ENCODE assay signal across 8 mouse cellular contexts in the genomic region with DNA sequence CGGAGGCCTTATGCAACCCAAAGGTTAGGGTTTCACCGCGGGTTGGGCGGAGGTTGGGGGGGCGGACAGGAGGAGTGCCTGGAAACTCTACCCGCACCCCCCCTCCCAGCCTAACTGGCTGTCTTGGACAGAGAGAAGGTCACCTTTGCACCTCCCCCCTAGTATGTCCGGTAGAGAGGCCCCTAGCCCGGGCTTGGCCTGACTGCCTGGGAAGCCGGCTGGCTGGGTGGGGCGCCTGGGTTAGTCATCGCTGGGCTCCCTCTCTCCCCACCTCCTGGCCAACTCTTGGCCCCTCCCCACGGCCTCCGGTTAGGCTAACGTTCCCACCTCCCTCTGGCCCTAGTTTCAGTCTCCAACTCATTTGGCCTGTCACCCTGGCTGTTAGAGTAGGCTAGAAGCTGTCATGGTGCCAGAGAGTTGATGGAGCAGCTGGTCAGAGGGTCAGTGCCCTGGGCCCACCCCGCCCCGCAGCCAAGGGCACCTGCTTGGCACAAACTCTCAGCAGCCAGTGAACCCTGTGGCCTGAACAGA. TPM values are rescaled to one million over a fixed set of nuclear protein-coding genes. Genes with fewer than 3 reads are reported as not detected.
DNase-seq lines count a peak whose midpoint lies in the region; ATAC-seq lines count a peak whose summit lies in the region.

No protein-coding gene starts in this region.

- intact Hi-C loops in heart, postnatal 36 days (cut with DNase I), result loop anchor here (2.0 to 5.0 kb wide), 3 partner anchors 24 to 190 kb away; a partner anchor contains a TSS
- intact Hi-C loops in left cerebral cortex, postnatal 4 days (cut with DNase I), result no loop called here

- peaks cover 9% of the 10 kb centered on the region; the same call in 1 of the 2 replicates for H3K36me3 ChIP-seq in forebrain, embryonic 12.5 days (replicated peaks)

- DNase-seq in MEL-GATA-1-ER (ENCODE audit: extremely low read depth, low read depth), result peak; percentile 54
- DNase-seq in heart, postnatal 36 days, result peak; percentile 81 to 88
- peak; percentile 34 for DNase-seq in left cerebral cortex, postnatal 4 days
- DNase-seq in spleen, postnatal 10 days (ENCODE audit: low spot score in 2 of 2), result peak; percentile 63 to 75
- no peak for DNase-seq in right cerebral cortex, postnatal 25 days

- 5% methylated on average over 16 of the region's 16 CpGs for WGBS in forebrain, embryonic 12.5 days

- peaks cover 3% of the 10 kb centered on the region; the same call in 1 of the 2 replicates for H3K9me3 ChIP-seq in forebrain, embryonic 12.5 days

- peak overlapping the region; percentile 70 for H3K4me3 ChIP-seq in brown adipose tissue, adult 24 weeks (ENCODE audit: insufficient read depth, low read depth, low read length)
- peak overlapping the region; percentile 72 for H3K4me3 ChIP-seq in forebrain, embryonic 12.5 days (replicated peaks)

- peak overlapping the region; percentile 70 for H3K9ac ChIP-seq in forebrain, embryonic 12.5 days

- peak overlapping the region; percentile 96 for H3K27ac ChIP-seq in brown adipose tissue, adult 24 weeks (replicated peaks; ENCODE audit: low read depth, low read length)
- peak overlapping the region; percentile 46; the same call in 1 of the 2 replicates for H3K27ac ChIP-seq in forebrain, embryonic 12.5 days

- ATAC-seq in forebrain, embryonic 12.5 days (ENCODE audit: low FRiP score), result no peak
- ATAC-seq in megakaryocyte-erythroid progenitor cell, adult 5-6 weeks (replicated peaks; ENCODE audit: low FRiP score, low TSS enrichment, poor library complexity, severe bottlenecking), result peak; percentile 26

- H3K27me3 ChIP-seq in forebrain, embryonic 12.5 days, result peaks cover 3% of the 10 kb centered on the region; the same call in 1 of the 2 replicates

- peak overlapping the region; percentile 97 for H3K4me2 ChIP-seq in forebrain, embryonic 12.5 days

- H3K4me1 ChIP-seq in brown adipose tissue, adult 24 weeks (ENCODE audit: control insufficient read depth, insufficient read depth, insufficient read length, low read length), result peaks cover 15% of the 10 kb centered on the region
- H3K4me1 ChIP-seq in forebrain, embryonic 12.5 days, result peaks cover 26% of the 10 kb centered on the region

RNA-seq across cellular contexts. Expression of a gene that starts 0.8 kb away (rescaled TPM):
- polyA plus RNA-seq in brown adipose tissue, adult 24 weeks (2012; ENCODE audit: insufficient read depth, insufficient read length, missing spikeins), result 13.5 and 20.2 TPM in 2 replicates
- 4.9 and 7.1 TPM in 2 replicates for polyA plus RNA-seq in forebrain, embryonic 12.5 days (2016; fragmentation: Nextera tagmentation; extraction: Ambion mirVana)
- 1 to 10 TPM; 5.4 to 7.1 TPM for total RNA-seq in heart, postnatal 36 days (2021)
- total RNA-seq in left cerebral cortex, postnatal 4 days (2021), result under 1 TPM; 0.80 to 0.95 TPM
- total RNA-seq in megakaryocyte-erythroid progenitor cell, adult 5-6 weeks (2014; fragmentation: Nextera tagmentation), result 13.8 and 19.9 TPM in 2 replicates
- total RNA-seq in megakaryocyte-erythroid progenitor cell, adult 5-6 weeks (2017), result 9.5 and 14.7 TPM in 2 replicates

RNA-seq across cellular contexts. Expression of a gene that starts 7.8 kb away (rescaled TPM):
- polyA plus RNA-seq in brown adipose tissue, adult 24 weeks (2012; ENCODE audit: insufficient read depth, insufficient read length, missing spikeins), result 5.5 and 7.2 TPM in 2 replicates
- polyA plus RNA-seq in forebrain, embryonic 12.5 days (2016; fragmentation: Nextera tagmentation; extraction: Ambion mirVana), result 7.2 and 8.7 TPM in 2 replicates
- total RNA-seq in heart, postnatal 36 days (2021), result 10 to 100 TPM in 1 of 2 experiments, 1 to 10 TPM in 1; 8.7 to 10.4 TPM
- total RNA-seq in left cerebral cortex, postnatal 4 days (2021), result 10 to 100 TPM; 17.6 to 19.1 TPM
- total RNA-seq in megakaryocyte-erythroid progenitor cell, adult 5-6 weeks (2014; fragmentation: Nextera tagmentation), result 24.6 and 32.2 TPM in 2 replicates
- total RNA-seq in megakaryocyte-erythroid progenitor cell, adult 5-6 weeks (2017), result 7.1 and 23.4 TPM in 2 replicates

RNA-seq across cellular contexts. Expression of a gene that starts 22.9 kb away (rescaled TPM):
- 0.48 TPM in 1 of 2 replicates, not detected in the other for polyA plus RNA-seq in brown adipose tissue, adult 24 weeks (2012; ENCODE audit: insufficient read depth, insufficient read length, missing spikeins)
- polyA plus RNA-seq in forebrain, embryonic 12.5 days (2016; fragmentation: Nextera tagmentation; extraction: Ambion mirVana), result not detected in 2 replicates
- total RNA-seq in heart, postnatal 36 days (2021), result not detected
- total RNA-seq in left cerebral cortex, postnatal 4 days (2021), result under 1 TPM in 1 of 2 experiments, not detected in 1; 0.26 TPM
- total RNA-seq in megakaryocyte-erythroid progenitor cell, adult 5-6 weeks (2014; fragmentation: Nextera tagmentation), result 1.3 TPM in 1 of 2 replicates, not detected in the other
- not detected in 2 replicates for total RNA-seq in megakaryocyte-erythroid progenitor cell, adult 5-6 weeks (2017)

RNA-seq across cellular contexts. Expression of a gene that starts 24.3 kb away (rescaled TPM):
- polyA plus RNA-seq in brown adipose tissue, adult 24 weeks (2012; ENCODE audit: insufficient read depth, insufficient read length, missing spikeins), result 57.2 and 61.0 TPM in 2 replicates
- polyA plus RNA-seq in forebrain, embryonic 12.5 days (2016; fragmentation: Nextera tagmentation; extraction: Ambion mirVana), result 87.9 and 92.6 TPM in 2 replicates
- 10 to 100 TPM; 82.9 to 92.8 TPM for total RNA-seq in heart, postnatal 36 days (2021)
- 100 to 1,000 TPM; 136 to 137 TPM for total RNA-seq in left cerebral cortex, postnatal 4 days (2021)
- total RNA-seq in megakaryocyte-erythroid progenitor cell, adult 5-6 weeks (2014; fragmentation: Nextera tagmentation), result 160 and 198 TPM in 2 replicates
- 118 and 144 TPM in 2 replicates for total RNA-seq in megakaryocyte-erythroid progenitor cell, adult 5-6 weeks (2017)

RNA-seq across cellular contexts. Expression of a gene that starts 39.8 kb away (rescaled TPM):
- 78.8 and 102 TPM in 2 replicates for polyA plus RNA-seq in brown adipose tissue, adult 24 weeks (2012; ENCODE audit: insufficient read depth, insufficient read length, missing spikeins)
- polyA plus RNA-seq in forebrain, embryonic 12.5 days (2016; fragmentation: Nextera tagmentation; extraction: Ambion mirVana), result 35.8 and 44.7 TPM in 2 replicates
- total RNA-seq in heart, postnatal 36 days (2021), result 10 to 100 TPM; 25.4 to 26.1 TPM
- 10 to 100 TPM; 15.1 to 19.9 TPM for total RNA-seq in left cerebral cortex, postnatal 4 days (2021)
- total RNA-seq in megakaryocyte-erythroid progenitor cell, adult 5-6 weeks (2014; fragmentation: Nextera tagmentation), result 0.59 TPM in 1 of 2 replicates, not detected in the other
- total RNA-seq in megakaryocyte-erythroid progenitor cell, adult 5-6 weeks (2017), result 0.47 and 6.4 TPM in 2 replicates
